Mouse (Mus musculus): ENCODE measurements around the gene Tagln. TPM values are rescaled to one million over a fixed set of nuclear protein-coding genes. Genes with fewer than 3 reads are reported as not detected.

The Tagln gene
- polyA plus RNA-seq (2016; fragmentation: Nextera tagmentation; extraction: Ambion mirVana) = 25.5 and 28.8 TPM in 2 replicates

- H3K27me3 ChIP-seq (ENCODE audit: low read depth, poor library complexity, severe bottlenecking) = peaks cover 11% of the 10 kb centered on the region
- peaks cover 16% of the 10 kb centered on the region for H3K4me1 ChIP-seq
- H3K9me3 ChIP-seq (replicated peaks) = no peaks in the 10 kb centered on the region
- DNase-seq (ENCODE audit: low spot score) = peak; percentile 52
- peak within 1 kb of the TSS; percentile 44 for H3K4me3 ChIP-seq
- H3K36me3 ChIP-seq = peaks cover 25% of the 10 kb centered on the region
- peak within 1 kb of the TSS; percentile 71 for H3K27ac ChIP-seq (replicated peaks)
- WGBS = 16% methylated on average over 21 of the region's 21 CpGs
Observed at GRCm38 (mm10) chr9:45935628-45936210, at the start of gene Tagln. Gene Tagln, minus strand, starts transcription at chr9:45936058.

- H3K9me3 ChIP-seq (replicated peaks) = no peaks in the 10 kb centered on the region
- no peak for DNase-seq (ENCODE audit: low spot score)
- H3K27ac ChIP-seq (replicated peaks) = peak overlapping the region; percentile 100
- H3K36me3 ChIP-seq = peaks cover 20% of the 10 kb centered on the region
- peaks cover 42% of the 10 kb centered on the region for H3K4me1 ChIP-seq
- H3K27me3 ChIP-seq (ENCODE audit: low read depth, poor library complexity, severe bottlenecking) = no peaks in the 10 kb centered on the region
- H3K4me3 ChIP-seq = peak overlapping the region; percentile 97
- WGBS = 2% methylated on average over 4 of the region's 4 CpGs
Observed at GRCm38 (mm10) chr9:45985229-45985567, 49.3 kb upstream of the Tagln start.

GRCm38 (mm10) chr9:45984409-45985228 lies 48.8 kb upstream of the Tagln start:
- H3K4me1 ChIP-seq = peaks cover 43% of the 10 kb centered on the region
- under 1% methylated on average over 73 of the region's 76 CpGs for WGBS
- no peaks in the 10 kb centered on the region for H3K27me3 ChIP-seq (ENCODE audit: low read depth, poor library complexity, severe bottlenecking)

GRCm38 (mm10) chr9:45983676-45984408 lies 48.0 kb upstream of the Tagln start:
- H3K27ac ChIP-seq (replicated peaks) = peak overlapping the region; percentile 100
- DNase-seq (ENCODE audit: low spot score) = peak; percentile 37
- 3% methylated on average over 23 of the region's 23 CpGs for WGBS
- no peaks in the 10 kb centered on the region for H3K27me3 ChIP-seq (ENCODE audit: low read depth, poor library complexity, severe bottlenecking)
- H3K4me3 ChIP-seq = peak overlapping the region; percentile 97
- peaks cover 43% of the 10 kb centered on the region for H3K4me1 ChIP-seq
- no peaks in the 10 kb centered on the region for H3K9me3 ChIP-seq (replicated peaks)
- H3K36me3 ChIP-seq = peaks cover 24% of the 10 kb centered on the region

More at GRCm38 (mm10) chr9:45984409-45985228, 48.8 kb upstream of the Tagln start:
- Histone ChIP-seq H3K9me3 (replicated peaks) (no peaks in the 10 kb centered on the region), H3K4me3 (peak overlapping the region; percentile 97), H3K27ac (replicated peaks) (peak overlapping the region; percentile 100), H3K36me3 (peaks cover 23% of the 10 kb centered on the region)
- DNase-seq (ENCODE audit: low spot score) = peak; percentile 95

GRCm38 (mm10) chr9:45981331-45981730 lies 45.5 kb upstream of the Tagln start:
- DNase-seq (ENCODE audit: low spot score) = no peak
- H3K27ac ChIP-seq (replicated peaks) = no peak overlapping the region
- peaks cover 43% of the 10 kb centered on the region for H3K4me1 ChIP-seq

GRCm38 (mm10) chr9:45980611-45981010 lies 44.8 kb upstream of the Tagln start:
- no peak overlapping the region for H3K27ac ChIP-seq (replicated peaks)
- peaks cover 56% of the 10 kb centered on the region for H3K36me3 ChIP-seq
- H3K9me3 ChIP-seq (replicated peaks) = no peaks in the 10 kb centered on the region
- no peak for DNase-seq (ENCODE audit: low spot score)
- 95% methylated on average over 1 of the region's 1 CpGs for WGBS
- H3K27me3 ChIP-seq (ENCODE audit: low read depth, poor library complexity, severe bottlenecking) = no peaks in the 10 kb centered on the region
- H3K4me1 ChIP-seq = peaks cover 41% of the 10 kb centered on the region
- no peak overlapping the region for H3K4me3 ChIP-seq

More at GRCm38 (mm10) chr9:45981331-45981730, 45.5 kb upstream of the Tagln start:
- no peaks in the 10 kb centered on the region for H3K27me3 ChIP-seq (ENCODE audit: low read depth, poor library complexity, severe bottlenecking)
- no peaks in the 10 kb centered on the region for H3K9me3 ChIP-seq (replicated peaks)
- no peak overlapping the region for H3K4me3 ChIP-seq
- H3K36me3 ChIP-seq = peaks cover 49% of the 10 kb centered on the region

- Histone ChIP-seq H3K4me3 (no peak overlapping the region), H3K27me3 (ENCODE audit: low read depth, poor library complexity, severe bottlenecking) (no peaks in the 10 kb centered on the region), H3K4me1 (peaks cover 34% of the 10 kb centered on the region), H3K27ac (replicated peaks) (no peak overlapping the region), H3K36me3 (peaks cover 63% of the 10 kb centered on the region), H3K9me3 (replicated peaks) (no peaks in the 10 kb centered on the region)
- 97% methylated on average over 2 of the region's 2 CpGs for WGBS
- DNase-seq (ENCODE audit: low spot score) = no peak
Observed at GRCm38 (mm10) chr9:45979778-45980177, 43.9 kb upstream of the Tagln start.

- Histone ChIP-seq H3K4me3 (no peak overlapping the region), H3K9me3 (replicated peaks) (no peaks in the 10 kb centered on the region), H3K27me3 (ENCODE audit: low read depth, poor library complexity, severe bottlenecking) (no peaks in the 10 kb centered on the region), H3K36me3 (peaks cover 78% of the 10 kb centered on the region), H3K4me1 (peaks cover 14% of the 10 kb centered on the region), H3K27ac (replicated peaks) (no peak overlapping the region)
- WGBS = 86% methylated on average over 2 of the region's 2 CpGs
- DNase-seq (ENCODE audit: low spot score) = no peak
Observed at GRCm38 (mm10) chr9:45976884-45977283, 41.0 kb upstream of the Tagln start.

GRCm38 (mm10) chr9:45963577-45963976 lies 27.7 kb upstream of the Tagln start:
- Histone ChIP-seq H3K4me1 (no peaks in the 10 kb centered on the region), H3K27me3 (ENCODE audit: low read depth, poor library complexity, severe bottlenecking) (no peaks in the 10 kb centered on the region), H3K27ac (replicated peaks) (no peak overlapping the region), H3K9me3 (replicated peaks) (no peaks in the 10 kb centered on the region), H3K4me3 (no peak overlapping the region), H3K36me3 (peaks cover 86% of the 10 kb centered on the region)
- DNase-seq (ENCODE audit: low spot score) = no peak
- 93% methylated on average over 6 of the region's 6 CpGs for WGBS

GRCm38 (mm10) chr9:45961855-45962254 lies 26.0 kb upstream of the Tagln start:
- H3K4me3 ChIP-seq = no peak overlapping the region
- no peaks in the 10 kb centered on the region for H3K9me3 ChIP-seq (replicated peaks)
- no peak for DNase-seq (ENCODE audit: low spot score)
- no peaks in the 10 kb centered on the region for H3K27me3 ChIP-seq (ENCODE audit: low read depth, poor library complexity, severe bottlenecking)
- H3K36me3 ChIP-seq = peaks cover 69% of the 10 kb centered on the region
- 89% methylated on average over 2 of the region's 2 CpGs for WGBS
- H3K4me1 ChIP-seq = no peaks in the 10 kb centered on the region
- H3K27ac ChIP-seq (replicated peaks) = no peak overlapping the region

- H3K27ac ChIP-seq (replicated peaks) = no peak overlapping the region
- H3K36me3 ChIP-seq = peaks cover 47% of the 10 kb centered on the region
- no peaks in the 10 kb centered on the region for H3K27me3 ChIP-seq (ENCODE audit: low read depth, poor library complexity, severe bottlenecking)
- H3K9me3 ChIP-seq (replicated peaks) = no peaks in the 10 kb centered on the region
- peaks cover 12% of the 10 kb centered on the region for H3K4me1 ChIP-seq
- WGBS = 88% methylated on average over 7 of the region's 7 CpGs
- H3K4me3 ChIP-seq = no peak overlapping the region
- no peak for DNase-seq (ENCODE audit: low spot score)
Observed at GRCm38 (mm10) chr9:45959661-45960060, 23.8 kb upstream of the Tagln start.

GRCm38 (mm10) chr9:45958851-45959250 lies 23.0 kb upstream of the Tagln start:
- WGBS = 55% methylated on average over 4 of the region's 4 CpGs
- H3K27ac ChIP-seq (replicated peaks) = no peak overlapping the region

More at GRCm38 (mm10) chr9:45958851-45959250, 23.0 kb upstream of the Tagln start:
- no peak for DNase-seq (ENCODE audit: low spot score)
- H3K4me3 ChIP-seq = no peak overlapping the region
- H3K36me3 ChIP-seq = peaks cover 38% of the 10 kb centered on the region
- H3K4me1 ChIP-seq = peaks cover 20% of the 10 kb centered on the region
- no peaks in the 10 kb centered on the region for H3K27me3 ChIP-seq (ENCODE audit: low read depth, poor library complexity, severe bottlenecking)
- no peaks in the 10 kb centered on the region for H3K9me3 ChIP-seq (replicated peaks)
